Mouse (Mus musculus) stomach, embryonic 14.5 days (tissue): ENCODE results near the gene Cblc. TPM values are rescaled to one million over a fixed set of nuclear protein-coding genes. Genes with fewer than 3 reads are reported as not detected.
"Not testable (repeated sequence)": the region's sequence is repeated elsewhere in the genome, so short reads cannot be mapped to it uniquely, and the experiment has no call there.

Experiments
- ATAC-seq: fragments of 200-750 bp; cut with Nextera tagmentation; 2 replicates; pipeline ENCODE4 v1.8.0; 2017; ENCODE audit warnings: low read depth, moderate TSS enrichment; ENCODE audit not compliant: insufficient number of reproducible peaks, insufficient read depth, low FRiP score
- H3K27ac ChIP-seq: fragments of 300-500 bp; sonication (generic); 2 replicates; pipeline ENCODE4 v1.5.1; 2014; ENCODE audit warnings: mild to moderate bottlenecking, low read length, moderate library complexity, mixed read lengths
- H3K27me3 ChIP-seq: fragments of 300-500 bp; sonication (generic); 2 replicates; pipeline ENCODE4 v1.6.1; 2014; ENCODE audit warnings: low read length, control low read depth, mixed read lengths; ENCODE audit not compliant: control insufficient read depth, insufficient read depth
- H3K36me3 ChIP-seq: fragments of 300-500 bp; sonication (generic); 2 replicates; pipeline ENCODE4 v1.6.1; 2014; ENCODE audit warnings: mild to moderate bottlenecking, control low read depth, low read length, moderate library complexity, mixed read lengths; ENCODE audit not compliant: control insufficient read depth, insufficient read depth
- H3K4me1 ChIP-seq: fragments of 300-500 bp; sonication (generic); 2 replicates; pipeline ENCODE4 v1.6.1; 2014; ENCODE audit warnings: low read length, control low read depth, mixed read lengths; ENCODE audit not compliant: control insufficient read depth, insufficient read depth
- H3K4me2 ChIP-seq: fragments of 300-500 bp; sonication (generic); replicated peaks from 2 replicates; pipeline ENCODE4 v1.6.1; 2014; ENCODE audit warnings: low read depth, low read length, control low read depth
- H3K4me3 ChIP-seq: fragments of 300-500 bp; sonication (generic); 2 replicates; pipeline ENCODE4 v1.5.1; 2014; ENCODE audit warnings: low read depth, low read length, control low read depth
- H3K9ac ChIP-seq: fragments of 300-500 bp; sonication (generic); replicated peaks from 2 replicates; pipeline ENCODE4 v1.6.1; 2014; ENCODE audit warnings: low read depth, mild to moderate bottlenecking, control low read depth, low read length, moderate library complexity, mixed read lengths
- H3K9me3 ChIP-seq: fragments of 300-500 bp; sonication (generic); 2 replicates; pipeline ENCODE4 v1.6.1; 2016; ENCODE audit warnings: low read depth, low read length, control low read depth; ENCODE audit not compliant: control insufficient read depth
- WGBS: fragments of 180-500 bp; shearing (Covaris S2); extraction: QIAGEN DNeasy Blood & Tissue Kit; methylation state at CpG from one replicate; pipeline ENCODE4 v1.1.7; 2014; 5-methylcytosine and 5-hydroxymethylcytosine counted together
- polyA plus RNA-seq: library from polyadenylated mRNA; unstranded; fragments of >200 nt; fragmentation: Nextera tagmentation; extraction: Ambion mirVana; gene quantifications from 2 replicates; pipeline ENCODE4 v1.2.1, GENCODE M21; 2014

The Cblc gene
- polyA plus RNA-seq, 1 experiment from 2014 or later: 17.7 TPM

GRCm38 (mm10) chr7:19796254-19796653 lies 355 bp downstream of the Cblc start:
- Histone ChIP-seq H3K4me3 (peak overlapping the region; percentile 34), H3K9ac (peak overlapping the region; percentile 25; the same call in 1 of the 2 replicates), H3K9me3 (no peaks in the 10 kb centered on the region), H3K27ac (no peak overlapping the region), H3K36me3 (no peaks in the 10 kb centered on the region), H3K4me2 (peak overlapping the region; percentile 40), H3K27me3 (peaks cover 14% of the 10 kb centered on the region; the same call in 1 of the 2 replicates), H3K4me1 (no peaks in the 10 kb centered on the region)
- 10% methylated on average over 18 of the region's 18 CpGs for WGBS
- ATAC-seq: no peak; the same call in 1 of the 2 replicates

- Histone ChIP-seq H3K27me3 (peaks cover 14% of the 10 kb centered on the region; the same call in 1 of the 2 replicates), H3K9ac (no peak overlapping the region), H3K4me3 (no peak overlapping the region), H3K36me3 (no peaks in the 10 kb centered on the region), H3K9me3 (no peaks in the 10 kb centered on the region), H3K4me1 (no peaks in the 10 kb centered on the region), H3K27ac (no peak overlapping the region), H3K4me2 (no peak overlapping the region)
- WGBS: 66% methylated on average over 2 of the region's 2 CpGs
- no peak for ATAC-seq
Measured at GRCm38 (mm10) chr7:19795236-19795635, 1.4 kb downstream of the Cblc start.

DNA sequence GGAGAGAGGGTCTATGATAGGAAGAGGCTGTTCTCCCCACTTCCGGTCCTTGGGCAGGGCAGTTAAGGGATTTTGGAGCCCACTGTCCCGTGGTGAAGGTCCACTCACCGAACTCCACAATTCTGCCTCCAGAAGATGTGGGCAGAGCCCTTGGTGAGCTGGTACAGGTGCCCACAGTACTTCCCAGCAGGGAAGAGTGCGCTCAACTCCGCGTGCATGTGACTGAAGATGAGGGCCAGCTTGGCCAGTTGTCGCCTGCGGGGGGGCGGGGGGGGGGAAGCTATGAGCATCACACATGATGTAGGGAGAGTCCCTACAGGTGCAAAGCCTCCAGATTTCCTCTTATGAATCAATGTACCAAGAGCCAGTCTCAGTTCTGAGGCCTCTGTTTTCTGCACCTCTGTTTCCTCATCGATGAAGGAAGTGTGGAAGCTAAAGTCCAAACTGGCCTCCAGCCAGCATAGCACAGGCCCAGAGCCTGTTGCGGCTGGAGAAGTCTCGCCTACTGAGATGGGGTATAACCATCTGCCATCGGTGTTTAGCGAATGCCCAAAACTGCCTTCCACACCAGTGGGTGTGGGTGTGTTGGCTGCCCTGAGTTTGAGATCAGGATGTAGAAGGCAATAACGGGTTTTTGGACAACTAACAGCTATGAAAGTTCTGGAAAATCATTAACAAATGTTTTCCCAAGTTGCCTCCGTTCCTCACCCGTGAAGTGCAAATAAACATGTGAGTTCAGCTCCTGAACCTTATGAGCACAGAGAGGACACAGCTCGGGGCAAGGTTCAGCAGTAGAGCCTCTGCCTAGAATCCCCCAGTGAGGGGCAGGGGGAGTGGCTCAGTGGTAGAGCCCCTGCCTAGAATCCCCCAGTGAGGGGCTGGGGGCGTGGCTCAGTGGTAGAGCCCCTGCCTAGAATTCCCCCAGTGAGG lies 3.6 kb downstream of the Cblc start:
- no peak overlapping the region for H3K4me2 ChIP-seq
- no peaks in the 10 kb centered on the region for H3K9me3 ChIP-seq
- no peak for ATAC-seq
- H3K9ac ChIP-seq: no peak overlapping the region
- no peak overlapping the region for H3K27ac ChIP-seq
- no peaks in the 10 kb centered on the region for H3K36me3 ChIP-seq
- no peak overlapping the region for H3K4me3 ChIP-seq
- H3K27me3 ChIP-seq: peaks cover 14% of the 10 kb centered on the region; the same call in 1 of the 2 replicates
- WGBS: 81% methylated on average over 19 of the region's 19 CpGs
- no peaks in the 10 kb centered on the region for H3K4me1 ChIP-seq

- 80% methylated on average over 2 of the region's 2 CpGs for WGBS
- H3K4me2 ChIP-seq, H3K27me3 ChIP-seq, H3K9me3 ChIP-seq, H3K4me1 ChIP-seq, H3K4me3 ChIP-seq, H3K36me3 ChIP-seq, H3K27ac ChIP-seq, ATAC-seq, H3K9ac ChIP-seq: not testable (repeated sequence)
Measured at GRCm38 (mm10) chr7:19791504-19791903, 5.1 kb downstream of the Cblc start.

- Histone ChIP-seq H3K27ac (no peak overlapping the region), H3K4me3 (peak overlapping the region; percentile 14), H3K4me1 (0 out of 2 replicates have a peak, but pooled peaks cover 2% of the 10 kb centered on the region), H3K36me3 (no peaks in the 10 kb centered on the region), H3K27me3 (no peaks in the 10 kb centered on the region), H3K9me3 (no peaks in the 10 kb centered on the region), H3K9ac (no peak overlapping the region), H3K4me2 (peak overlapping the region; percentile 52)
- WGBS: 2% methylated on average over 19 of the region's 19 CpGs
- ATAC-seq: peak; percentile 44; the same call in 1 of the 2 replicates
Measured at GRCm38 (mm10) chr7:19789904-19790347, 6.7 kb downstream of the Cblc start.

DNA sequence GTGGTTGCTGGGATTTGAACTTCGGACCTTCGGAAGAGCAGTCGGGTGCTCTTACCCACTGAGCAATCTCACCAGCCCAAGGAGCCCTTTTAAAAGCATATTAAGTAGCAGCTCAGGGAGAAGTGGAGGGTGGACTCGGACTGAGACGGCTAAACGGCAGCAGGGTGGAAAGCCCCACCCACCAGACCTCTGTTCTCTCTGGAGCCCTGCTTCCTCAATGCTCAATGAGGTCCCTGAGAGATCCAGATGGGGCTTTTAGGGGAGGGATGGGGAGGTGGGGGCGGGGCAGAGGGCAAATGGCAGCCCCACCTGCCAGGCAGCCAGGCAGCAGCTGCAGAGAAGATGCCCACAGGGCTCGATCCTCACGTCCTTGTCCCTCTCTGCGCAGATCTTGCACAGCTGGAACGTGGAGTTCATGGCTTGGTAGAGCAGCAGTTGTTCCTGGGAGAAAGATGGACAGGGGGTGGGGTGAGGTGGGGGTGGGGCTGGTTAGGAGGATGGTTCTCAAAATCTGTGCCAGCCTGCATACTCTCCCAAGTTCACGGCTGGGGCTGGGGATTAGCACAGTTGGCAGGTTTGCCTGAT lies 10.6 kb downstream of the Cblc start:
- H3K36me3 ChIP-seq: no peaks in the 10 kb centered on the region
- WGBS: 39% methylated on average over 12 of the region's 12 CpGs
- no peak overlapping the region for H3K4me2 ChIP-seq
- H3K27ac ChIP-seq: no peak overlapping the region
- ATAC-seq: no peak
- H3K27me3 ChIP-seq: no peaks in the 10 kb centered on the region
- H3K9me3 ChIP-seq: no peaks in the 10 kb centered on the region
- H3K9ac ChIP-seq: no peak overlapping the region
- H3K4me3 ChIP-seq: no peak overlapping the region
- 0 out of 2 replicates have a peak, but pooled peaks cover 2% of the 10 kb centered on the region for H3K4me1 ChIP-seq

- WGBS: 28% methylated on average over 11 of the region's 11 CpGs
Measured at GRCm38 (mm10) chr7:19784764-19785535, 11.7 kb downstream of the Cblc start.

GRCm38 (mm10) chr7:19783630-19784029 lies 13.0 kb downstream of the Cblc start:
- H3K27me3 ChIP-seq: no peaks in the 10 kb centered on the region
- no peak for ATAC-seq
- no peak overlapping the region for H3K27ac ChIP-seq

More at GRCm38 (mm10) chr7:19784764-19785535, 11.7 kb downstream of the Cblc start:
- Histone ChIP-seq H3K4me2 (no peak overlapping the region), H3K9me3 (no peaks in the 10 kb centered on the region), H3K4me1 (0 out of 2 replicates have a peak, but pooled peaks cover 2% of the 10 kb centered on the region), H3K36me3 (no peaks in the 10 kb centered on the region), H3K9ac (no peak overlapping the region), H3K27me3 (no peaks in the 10 kb centered on the region), H3K4me3 (no peak overlapping the region), H3K27ac (no peak overlapping the region)
- ATAC-seq: no peak

More at GRCm38 (mm10) chr7:19783630-19784029, 13.0 kb downstream of the Cblc start:
- H3K4me1 ChIP-seq: 0 out of 2 replicates have a peak, but pooled peaks cover 2% of the 10 kb centered on the region
- no peak overlapping the region for H3K9ac ChIP-seq
- no peaks in the 10 kb centered on the region for H3K9me3 ChIP-seq
- H3K4me2 ChIP-seq: no peak overlapping the region
- H3K4me3 ChIP-seq: no peak overlapping the region
- 65% methylated on average over 8 of the region's 8 CpGs for WGBS
- no peaks in the 10 kb centered on the region for H3K36me3 ChIP-seq
